Mouse (Mus musculus): ENCODE data around the gene Cd5l. TPM values are rescaled to one million over a fixed set of nuclear protein-coding genes. Genes with fewer than 3 reads are reported as not detected.
"Not testable (repeated sequence)": the region's sequence is repeated elsewhere in the genome, so short reads cannot be mapped to it uniquely, and the experiment has no call there.

The Cd5l gene
- polyA plus RNA-seq, 1 experiment from 2014 or later, result not detected

DNA sequence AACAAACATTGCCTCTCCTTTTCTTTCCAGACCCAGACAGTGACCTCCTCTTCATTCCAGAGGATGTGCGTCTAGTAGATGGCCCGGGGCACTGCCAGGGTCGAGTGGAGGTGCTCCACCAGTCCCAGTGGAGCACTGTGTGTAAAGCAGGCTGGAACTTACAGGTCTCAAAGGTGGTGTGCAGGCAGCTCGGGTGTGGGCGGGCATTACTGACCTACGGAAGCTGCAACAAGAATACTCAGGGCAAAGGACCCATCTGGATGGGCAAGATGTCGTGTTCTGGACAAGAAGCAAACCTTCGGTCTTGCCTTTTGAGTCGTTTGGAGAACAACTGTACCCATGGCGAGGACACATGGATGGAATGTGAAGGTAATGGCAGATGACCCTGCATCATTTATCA is 9.8 kb downstream of the Cd5l start:
- Histone ChIP-seq H3K27ac (ENCODE audit: low read depth, low read length) (no peak overlapping the region), H3K9ac (ENCODE audit: low read length) (no peak overlapping the region), H3K9me3 (ENCODE audit: control insufficient read depth, low read length) (no peaks in the 10 kb centered on the region), H3K36me3 (ENCODE audit: control insufficient read depth, insufficient read depth, low read length) (no peaks in the 10 kb centered on the region), H3K27me3 (ENCODE audit: control insufficient read depth, insufficient read depth, low read length) (no peaks in the 10 kb centered on the region), H3K4me3 (ENCODE audit: low read depth, low read length) (no peak overlapping the region), H3K4me2 (ENCODE audit: low read depth, low read length, severe bottlenecking) (no peak overlapping the region), H3K4me1 (replicated peaks; ENCODE audit: control insufficient read depth, insufficient read depth, low read length) (no peaks in the 10 kb centered on the region)
- ATAC-seq (replicated peaks; ENCODE audit: low FRiP score) (no peak), DNase-seq (ENCODE audit: low spot score) (no peak)
- WGBS, result 89% methylated on average over 10 of the region's 10 CpGs

DNA sequence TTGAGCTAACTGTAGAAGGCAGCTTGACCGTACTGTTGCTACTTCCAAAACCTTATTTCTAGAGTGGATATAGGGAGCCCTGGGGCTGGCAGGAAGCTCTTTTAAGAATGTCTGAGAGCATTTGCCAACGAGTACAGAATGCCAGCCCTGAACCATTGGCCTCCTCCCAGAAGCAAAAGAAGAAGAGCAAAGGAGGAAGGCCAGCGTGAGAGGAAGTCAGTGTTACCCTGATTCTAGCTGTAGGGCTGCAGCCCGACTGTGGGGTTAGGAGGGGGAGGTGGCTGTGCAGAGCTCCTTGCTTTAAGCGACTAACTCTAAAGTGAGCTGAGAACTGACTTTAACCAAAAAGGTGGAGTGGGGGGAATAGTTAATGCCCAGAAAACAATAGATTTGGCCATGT is 11.5 kb downstream of the Cd5l start:
- Histone ChIP-seq H3K4me3 (ENCODE audit: low read depth, low read length) (no peak overlapping the region), H3K36me3 (ENCODE audit: control insufficient read depth, insufficient read depth, low read length) (no peaks in the 10 kb centered on the region), H3K9ac (ENCODE audit: low read length) (no peak overlapping the region), H3K4me1 (replicated peaks; ENCODE audit: control insufficient read depth, insufficient read depth, low read length) (no peaks in the 10 kb centered on the region), H3K27me3 (ENCODE audit: control insufficient read depth, insufficient read depth, low read length) (no peaks in the 10 kb centered on the region), H3K27ac (ENCODE audit: low read depth, low read length) (no peak overlapping the region), H3K9me3 (ENCODE audit: control insufficient read depth, low read length) (no peaks in the 10 kb centered on the region), H3K4me2 (ENCODE audit: low read depth, low read length, severe bottlenecking) (no peak overlapping the region)
- DNase-seq (ENCODE audit: low spot score), result no peak
- ATAC-seq (replicated peaks; ENCODE audit: low FRiP score), result no peak
- 79% methylated on average over 5 of the region's 5 CpGs for WGBS

DNA sequence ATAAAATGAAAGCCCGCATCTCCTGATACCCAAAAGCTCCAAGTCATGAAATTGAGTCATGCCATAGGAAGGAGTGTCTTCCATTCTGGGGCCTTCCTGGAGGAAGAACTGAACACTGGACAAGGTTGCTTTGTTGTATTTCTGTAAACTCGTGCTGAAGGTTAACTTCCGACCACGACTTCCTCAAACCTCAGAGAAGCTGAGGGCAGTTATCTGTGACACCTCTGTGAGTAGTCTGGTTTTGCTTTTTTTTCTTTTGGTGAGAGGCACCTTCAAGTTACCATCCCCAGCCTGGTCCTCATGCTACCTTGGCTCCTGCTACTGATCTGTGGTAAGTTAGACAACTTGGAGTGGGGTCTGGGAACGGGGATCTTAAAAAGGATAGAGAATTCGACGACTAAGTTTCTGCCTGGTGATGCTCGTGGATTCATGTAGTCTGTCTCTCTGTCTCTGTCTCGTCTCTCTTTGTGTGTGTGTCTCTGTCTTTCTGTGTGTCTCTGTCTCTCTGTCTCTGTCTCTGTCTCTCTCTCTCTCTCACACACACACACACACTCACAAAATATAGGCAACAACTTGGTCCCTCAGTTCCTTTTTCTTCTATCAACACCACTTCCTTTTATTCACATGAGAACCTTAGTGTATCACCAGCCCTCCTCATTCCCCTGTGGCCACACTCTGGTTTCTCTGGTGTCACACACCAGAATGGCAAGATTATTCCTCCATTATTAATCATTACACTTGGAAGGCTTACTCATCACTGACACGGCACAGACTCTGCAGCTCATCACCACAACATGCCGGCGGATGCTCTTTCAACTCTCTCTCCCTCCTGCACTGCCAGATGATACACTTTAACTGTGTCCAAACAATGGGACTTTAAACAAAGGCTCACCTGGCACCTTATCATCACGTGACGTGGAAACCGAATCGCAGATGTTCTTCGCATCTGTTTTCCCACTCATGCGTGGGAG is 18.8 kb downstream of the Cd5l start, which contains the start of gene Fcrl1:
Gene Fcrl1 (plus strand): TSS at position 193 of the 971 bp plus-strand sequence.
- ATAC-seq (replicated peaks; ENCODE audit: low FRiP score) (no peak), DNase-seq (ENCODE audit: low spot score) (no peak)
- 89% methylated on average over 18 of the region's 18 CpGs for WGBS
- no peak within 1 kb of the TSS for H3K4me3 ChIP-seq (ENCODE audit: low read depth, low read length)
- H3K4me1 ChIP-seq (replicated peaks; ENCODE audit: control insufficient read depth, insufficient read depth, low read length), result no peaks in the 10 kb centered on the region
- no peak within 1 kb of the TSS for H3K27ac ChIP-seq (ENCODE audit: low read depth, low read length)
- no peaks in the 10 kb centered on the region for H3K9me3 ChIP-seq (ENCODE audit: control insufficient read depth, low read length)
- H3K36me3 ChIP-seq (ENCODE audit: control insufficient read depth, insufficient read depth, low read length), result no peaks in the 10 kb centered on the region
- H3K9ac ChIP-seq (ENCODE audit: low read length), result no peak within 1 kb of the TSS
- no peaks in the 10 kb centered on the region for H3K27me3 ChIP-seq (ENCODE audit: control insufficient read depth, insufficient read depth, low read length)
- H3K4me2 ChIP-seq (ENCODE audit: low read depth, low read length, severe bottlenecking), result no peak within 1 kb of the TSS

DNA sequence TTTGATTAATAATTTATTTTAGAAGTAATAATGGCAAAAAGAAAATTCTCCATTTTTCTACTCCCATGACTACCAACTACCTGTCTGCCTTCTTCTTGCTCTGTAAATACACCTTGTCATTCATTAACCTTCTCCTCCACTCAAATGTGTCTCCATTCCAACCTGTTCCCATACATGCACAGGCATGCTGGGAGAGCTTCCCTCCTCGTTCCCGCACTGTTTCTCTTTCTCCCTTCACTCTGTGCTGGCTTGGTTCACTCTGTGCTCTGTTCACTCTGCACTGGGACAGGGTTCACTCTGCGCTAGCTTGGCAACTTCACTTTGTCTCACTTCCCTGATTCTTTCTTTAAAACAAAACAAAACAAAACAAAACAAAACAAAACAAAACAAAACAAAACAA is 19.5 kb downstream of the Cd5l start:
- Histone ChIP-seq H3K4me3 (ENCODE audit: low read depth, low read length) (no peak overlapping the region), H3K36me3 (ENCODE audit: control insufficient read depth, insufficient read depth, low read length) (no peaks in the 10 kb centered on the region), H3K4me2 (ENCODE audit: low read depth, low read length, severe bottlenecking) (no peak overlapping the region), H3K27ac (ENCODE audit: low read depth, low read length) (no peak overlapping the region), H3K27me3 (ENCODE audit: control insufficient read depth, insufficient read depth, low read length) (no peaks in the 10 kb centered on the region), H3K9me3 (ENCODE audit: control insufficient read depth, low read length) (no peaks in the 10 kb centered on the region), H3K4me1 (replicated peaks; ENCODE audit: control insufficient read depth, insufficient read depth, low read length) (no peaks in the 10 kb centered on the region), H3K9ac (ENCODE audit: low read length) (no peak overlapping the region)
- 79% methylated on average over 3 of the region's 3 CpGs for WGBS
- DNase-seq (ENCODE audit: low spot score), result no peak
- no peak for ATAC-seq (replicated peaks; ENCODE audit: low FRiP score)

DNA sequence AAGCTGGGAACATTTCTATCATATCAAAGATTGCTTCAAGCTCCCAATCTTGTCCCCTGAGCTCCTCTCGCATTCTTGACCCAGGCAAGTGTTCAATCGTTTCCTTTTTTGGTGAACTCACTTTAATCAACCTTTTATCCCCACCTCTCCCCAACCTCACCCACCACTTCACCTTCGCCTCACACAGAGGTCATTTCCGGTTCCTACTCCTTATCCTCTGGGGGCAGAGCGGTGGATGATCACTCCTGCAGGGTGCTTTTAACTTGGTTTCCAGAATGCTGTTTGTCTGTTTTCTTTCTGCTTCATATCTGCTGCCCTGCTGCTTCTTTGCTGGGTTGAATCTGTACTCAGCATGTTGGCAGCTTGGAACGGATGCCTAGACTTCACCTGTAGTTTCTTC is 20.0 kb downstream of the Cd5l start:
- Histone ChIP-seq H3K4me2 (ENCODE audit: low read depth, low read length, severe bottlenecking) (no peak overlapping the region), H3K4me3 (ENCODE audit: low read depth, low read length) (no peak overlapping the region), H3K9me3 (ENCODE audit: control insufficient read depth, low read length) (no peaks in the 10 kb centered on the region), H3K27ac (ENCODE audit: low read depth, low read length) (no peak overlapping the region), H3K9ac (ENCODE audit: low read length) (no peak overlapping the region), H3K4me1 (replicated peaks; ENCODE audit: control insufficient read depth, insufficient read depth, low read length) (no peaks in the 10 kb centered on the region), H3K36me3 (ENCODE audit: control insufficient read depth, insufficient read depth, low read length) (no peaks in the 10 kb centered on the region), H3K27me3 (ENCODE audit: control insufficient read depth, insufficient read depth, low read length) (no peaks in the 10 kb centered on the region)
- ATAC-seq (replicated peaks; ENCODE audit: low FRiP score), result no peak
- DNase-seq (ENCODE audit: low spot score), result no peak
- 80% methylated on average over 6 of the region's 6 CpGs for WGBS

DNA sequence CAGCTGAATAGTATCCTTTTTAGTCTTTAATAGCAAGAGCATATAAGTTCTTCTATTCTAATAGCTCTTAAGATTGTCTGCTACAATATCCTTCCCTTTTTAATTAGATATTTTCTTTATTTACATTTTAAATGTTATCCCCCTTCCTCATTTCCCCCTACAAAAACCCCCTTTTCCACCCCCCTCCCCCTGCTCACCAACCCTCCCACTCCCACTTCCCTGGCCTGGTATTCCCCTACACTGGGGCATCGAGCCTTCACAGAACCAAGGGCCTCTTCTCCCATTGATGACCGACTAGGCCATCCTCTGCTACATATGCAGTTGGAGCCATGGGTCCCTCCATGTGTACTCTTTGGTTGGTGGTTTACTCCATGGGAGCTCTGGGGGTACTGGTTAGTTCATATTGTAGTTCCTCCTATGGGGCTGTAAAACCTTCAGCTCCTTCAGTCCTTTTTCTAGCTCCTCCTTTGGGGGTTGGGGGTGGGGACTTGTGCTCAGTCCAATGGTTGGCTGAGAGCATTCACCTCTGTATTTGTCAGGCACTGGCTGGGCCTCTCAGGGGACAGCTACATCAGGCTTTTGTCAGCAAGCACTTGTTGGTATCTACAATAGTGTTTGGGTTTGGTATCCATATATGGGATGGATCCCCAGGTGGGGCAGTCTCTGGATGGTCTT is 22.1 kb downstream of the Cd5l start:
- not testable (repeated sequence) for H3K9ac ChIP-seq (ENCODE audit: low read length); H3K9me3 ChIP-seq (ENCODE audit: control insufficient read depth, low read length); H3K4me1 ChIP-seq (replicated peaks; ENCODE audit: control insufficient read depth, insufficient read depth, low read length); H3K4me2 ChIP-seq (ENCODE audit: low read depth, low read length, severe bottlenecking); H3K27me3 ChIP-seq (ENCODE audit: control insufficient read depth, insufficient read depth, low read length); H3K36me3 ChIP-seq (ENCODE audit: control insufficient read depth, insufficient read depth, low read length); DNase-seq (ENCODE audit: low spot score); ATAC-seq (replicated peaks; ENCODE audit: low FRiP score); H3K4me3 ChIP-seq (ENCODE audit: low read depth, low read length); H3K27ac ChIP-seq (ENCODE audit: low read depth, low read length)
- 90% methylated on average over 2 of the region's 2 CpGs for WGBS

DNA sequence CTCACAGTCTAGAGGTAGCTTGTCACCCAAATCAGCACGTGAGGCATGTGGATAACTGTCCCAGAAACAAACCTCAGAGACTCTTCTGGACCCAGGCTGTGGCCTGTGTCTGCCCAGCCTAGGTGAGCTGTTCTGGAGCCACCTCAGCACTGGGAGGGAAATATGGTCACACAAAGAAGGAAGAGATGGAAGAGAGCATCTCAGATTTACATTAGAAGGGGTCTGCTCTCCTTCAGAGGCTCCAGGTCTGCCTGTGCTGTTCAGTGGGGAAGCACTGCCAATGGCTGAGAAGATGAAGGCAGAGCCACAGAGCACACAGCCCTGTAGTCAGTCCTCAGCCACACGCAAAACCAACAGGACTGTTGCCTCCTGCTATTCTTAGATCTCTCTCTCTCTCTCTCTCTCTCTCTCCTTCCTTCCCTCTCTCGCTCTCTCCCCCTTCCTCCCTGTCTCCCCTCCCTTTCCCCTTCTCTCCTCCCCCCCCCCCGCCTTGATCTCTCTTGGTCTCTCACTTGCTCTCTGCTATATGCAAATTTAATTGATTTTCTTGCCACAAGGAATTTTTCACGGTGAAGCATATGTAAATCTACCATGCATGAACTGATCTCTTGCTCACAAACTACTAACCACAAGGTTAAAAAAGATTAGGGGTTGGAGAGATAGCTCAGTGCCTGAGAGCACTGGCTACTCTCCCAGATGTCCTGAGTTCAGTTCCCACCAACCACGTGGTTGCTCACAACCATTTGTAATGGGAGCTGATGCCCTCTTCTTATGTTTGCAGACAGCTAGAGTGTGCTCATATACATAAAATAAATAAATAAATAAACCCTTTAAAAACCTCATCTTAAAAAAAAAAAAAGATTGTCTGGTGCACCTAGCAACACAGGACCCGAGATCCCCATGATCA is 24.4 kb downstream of the Cd5l start:
- H3K9me3 ChIP-seq (ENCODE audit: control insufficient read depth, low read length), result no peaks in the 10 kb centered on the region
- no peak overlapping the region for H3K27ac ChIP-seq (ENCODE audit: low read depth, low read length)
- no peak overlapping the region for H3K9ac ChIP-seq (ENCODE audit: low read length)
- H3K4me3 ChIP-seq (ENCODE audit: low read depth, low read length), result no peak overlapping the region
- H3K4me2 ChIP-seq (ENCODE audit: low read depth, low read length, severe bottlenecking), result no peak overlapping the region
- ATAC-seq (replicated peaks; ENCODE audit: low FRiP score) (no peak), DNase-seq (ENCODE audit: low spot score) (no peak)
- H3K4me1 ChIP-seq (replicated peaks; ENCODE audit: control insufficient read depth, insufficient read depth, low read length), result no peaks in the 10 kb centered on the region
- H3K36me3 ChIP-seq (ENCODE audit: control insufficient read depth, insufficient read depth, low read length), result no peaks in the 10 kb centered on the region
- no peaks in the 10 kb centered on the region for H3K27me3 ChIP-seq (ENCODE audit: control insufficient read depth, insufficient read depth, low read length)
- WGBS, result 71% methylated on average over 7 of the region's 7 CpGs

DNA sequence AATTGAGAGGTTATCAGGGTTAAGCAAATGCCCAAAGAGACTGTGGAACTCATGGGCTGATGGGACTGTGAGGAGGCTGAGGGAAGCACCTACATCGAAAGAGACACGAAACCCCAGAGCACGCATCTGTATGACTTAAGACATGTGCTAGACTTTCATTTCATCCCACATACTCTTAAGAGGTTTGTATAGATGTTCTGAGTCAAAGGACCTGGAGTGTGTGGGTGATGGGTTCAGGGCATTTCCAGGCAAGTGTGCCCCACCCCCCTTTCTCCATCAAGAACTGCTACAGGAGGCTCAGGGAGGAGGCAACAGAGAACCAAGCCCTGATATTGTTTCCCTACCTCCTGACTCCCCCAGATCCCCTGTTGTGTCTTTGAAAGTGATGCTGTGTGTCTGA is 25.6 kb downstream of the Cd5l start:
- no peak for ATAC-seq (replicated peaks; ENCODE audit: low FRiP score)
- 93% methylated on average over 3 of the region's 3 CpGs for WGBS
- Histone ChIP-seq H3K9ac (ENCODE audit: low read length) (no peak overlapping the region), H3K27ac (ENCODE audit: low read depth, low read length) (no peak overlapping the region), H3K4me3 (ENCODE audit: low read depth, low read length) (no peak overlapping the region), H3K4me1 (replicated peaks; ENCODE audit: control insufficient read depth, insufficient read depth, low read length) (no peaks in the 10 kb centered on the region), H3K36me3 (ENCODE audit: control insufficient read depth, insufficient read depth, low read length) (no peaks in the 10 kb centered on the region), H3K9me3 (ENCODE audit: control insufficient read depth, low read length) (no peaks in the 10 kb centered on the region), H3K27me3 (ENCODE audit: control insufficient read depth, insufficient read depth, low read length) (no peaks in the 10 kb centered on the region), H3K4me2 (ENCODE audit: low read depth, low read length, severe bottlenecking) (no peak overlapping the region)
- DNase-seq (ENCODE audit: low spot score), result no peak

All from forebrain, embryonic 11.5 days (tissue).